Mouse (Mus musculus) intestine, embryonic 16.5 days (tissue): Measurements from ENCODE around the gene Gm3532. TPM values are rescaled to one million over a fixed set of nuclear protein-coding genes. Genes with fewer than 3 reads are reported as not detected.
"Not testable (repeated sequence)": the region's sequence is repeated elsewhere in the genome, so short reads cannot be mapped to it uniquely, and the experiment has no call there.

ENCODE experiments used
- ATAC-seq: fragments of 200-750 bp; cut with Nextera tagmentation; 2 replicates; pipeline ENCODE4 v1.8.0; 2017; ENCODE audit warnings: moderate TSS enrichment, moderate library complexity
- H3K27ac ChIP-seq: fragments of 300-500 bp; sonication (generic); 2 replicates; pipeline ENCODE4 v1.5.1; 2014; ENCODE audit warnings: mild to moderate bottlenecking, low read length
- H3K27me3 ChIP-seq: fragments of 300-500 bp; sonication (generic); replicated peaks from 2 replicates; pipeline ENCODE4 v1.6.1; 2014; ENCODE audit warnings: low read length, control low read depth, mixed read lengths; ENCODE audit not compliant: control insufficient read depth, insufficient read depth
- H3K36me3 ChIP-seq: fragments of 300-500 bp; sonication (generic); 2 replicates; pipeline ENCODE4 v1.6.1; 2014; ENCODE audit warnings: low read length, control low read depth; ENCODE audit not compliant: control insufficient read depth, insufficient read depth
- H3K4me1 ChIP-seq: fragments of 300-500 bp; sonication (generic); 2 replicates; pipeline ENCODE4 v1.6.1; 2014; ENCODE audit warnings: low read length, control low read depth, mixed read lengths; ENCODE audit not compliant: control insufficient read depth, insufficient read depth
- H3K4me2 ChIP-seq: fragments of 300-500 bp; sonication (generic); 2 replicates; pipeline ENCODE4 v1.6.1; 2014; ENCODE audit warnings: low read depth, low read length, control low read depth
- H3K4me3 ChIP-seq: fragments of 300-500 bp; sonication (generic); 2 replicates; pipeline ENCODE4 v1.5.1; 2014; ENCODE audit warnings: mild to moderate bottlenecking, low read length
- H3K9ac ChIP-seq: fragments of 300-500 bp; sonication (generic); 2 replicates; pipeline ENCODE4 v1.6.1; 2014; ENCODE audit warnings: low read depth, low read length
- H3K9me3 ChIP-seq: fragments of 300-500 bp; sonication (generic); 2 replicates; pipeline ENCODE4 v1.6.1; 2016; ENCODE audit warnings: low read length, control low read depth; ENCODE audit not compliant: control insufficient read depth
- WGBS: fragments of 180-500 bp; shearing (Covaris S2); extraction: QIAGEN DNeasy Blood & Tissue Kit; methylation state at CpG from one replicate; pipeline ENCODE4 v1.1.7; 2014; 5-methylcytosine and 5-hydroxymethylcytosine counted together
- polyA plus RNA-seq: library from polyadenylated mRNA; unstranded; fragments of >200 nt; fragmentation: Nextera tagmentation; extraction: Ambion mirVana; gene quantifications from 2 replicates; pipeline ENCODE4 v1.2.1, GENCODE M21; 2015

Gm3532 gene
- polyA plus RNA-seq, result not detected in 2 replicates

GRCm38 (mm10) chr14:5538196-5538595, at the start of gene Gm3532:
Gene Gm3532 (plus strand): TSS chr14:5538496.
- not testable (repeated sequence) for H3K27ac ChIP-seq, H3K4me2 ChIP-seq, H3K27me3 ChIP-seq, H3K9me3 ChIP-seq, H3K4me3 ChIP-seq, ATAC-seq, H3K9ac ChIP-seq, H3K4me1 ChIP-seq, H3K36me3 ChIP-seq
- WGBS, result no CpG with 5 or more reads among the region's 2 CpGs

GRCm38 (mm10) chr14:5501374-5501773, 36.9 kb upstream of the Gm3532 start, which contains the start of gene Gm3488:
Gene Gm3488 (plus strand): TSS chr14:5501674.
- H3K9me3 ChIP-seq, ATAC-seq: not testable (repeated sequence)
- WGBS, result no CpG with 5 or more reads among the region's 35 CpGs

More at GRCm38 (mm10) chr14:5501374-5501773, 36.9 kb upstream of the Gm3532 start, which contains the start of gene Gm3488:
- H3K4me3 ChIP-seq, H3K4me1 ChIP-seq, H3K27ac ChIP-seq, H3K9ac ChIP-seq, H3K36me3 ChIP-seq, H3K4me2 ChIP-seq, H3K27me3 ChIP-seq: not testable (repeated sequence)

Other genes with a start within 250 kb of the Gm3532 start
- not detected in 2 replicates for gene Gm3542, start 203.6 kb upstream of the Gm3532 start, polyA plus RNA-seq
- gene Gm3500, start 149.4 kb upstream of the Gm3532 start, polyA plus RNA-seq, result 0.28 TPM in 1 of 2 replicates, not detected in the other
- 0.15 and 0.22 TPM in 2 replicates for gene Gm3194, start 83.0 kb upstream of the Gm3532 start, polyA plus RNA-seq
- gene Gm8246, start 60.7 kb upstream of the Gm3532 start, polyA plus RNA-seq, result not detected in 2 replicates
- not detected in 2 replicates for gene Gm3187, start 54.3 kb upstream of the Gm3532 start, polyA plus RNA-seq
- 0.32 and 0.59 TPM in 2 replicates for gene Gm3488, start 36.8 kb upstream of the Gm3532 start, polyA plus RNA-seq
- not detected in 2 replicates for gene Gm8265, start 94.5 kb downstream of the Gm3532 start, polyA plus RNA-seq
- not detected in 2 replicates for gene Gm9603, start 149.0 kb downstream of the Gm3532 start, polyA plus RNA-seq
- 0.11 TPM in 1 of 2 replicates, not detected in the other for gene Gm3373, start 203.1 kb downstream of the Gm3532 start, polyA plus RNA-seq